Mouse (Mus musculus) neural tube, embryonic 10.5 days (tissue): ENCODE results near the gene Dip2b.
"Not testable (repeated sequence)": the region's sequence is repeated elsewhere in the genome, so short reads cannot be mapped to it uniquely, and the experiment has no call there.

Experiments
- DNase-seq: peaks from one replicate; pipeline ENCODE4 v3.0.0-alpha.2; 2017; ENCODE audit warnings: low spot score; ENCODE audit errors: extremely low spot score

Gene Dip2b

DNA sequence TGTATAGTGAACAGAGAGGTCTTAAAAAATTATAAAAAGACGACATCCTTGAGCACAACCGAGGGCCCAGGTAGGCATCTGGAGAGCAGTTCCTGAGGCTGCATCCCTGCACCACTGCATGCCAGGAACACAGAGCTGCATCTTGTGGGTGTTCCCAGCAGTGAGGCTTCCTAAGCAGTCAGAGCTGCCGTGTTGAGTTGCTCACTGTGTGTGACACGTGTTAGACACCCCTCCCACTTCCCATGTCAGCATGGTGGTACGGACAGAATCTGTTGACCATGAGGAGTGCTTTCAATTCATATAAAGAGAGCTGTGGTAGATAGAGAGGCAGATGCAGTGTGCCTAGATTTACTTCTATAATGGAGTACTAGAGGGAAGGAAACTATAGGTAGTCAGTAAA lies 218.8 kb downstream of the Dip2b start:
- no peak for DNase-seq

DNA sequence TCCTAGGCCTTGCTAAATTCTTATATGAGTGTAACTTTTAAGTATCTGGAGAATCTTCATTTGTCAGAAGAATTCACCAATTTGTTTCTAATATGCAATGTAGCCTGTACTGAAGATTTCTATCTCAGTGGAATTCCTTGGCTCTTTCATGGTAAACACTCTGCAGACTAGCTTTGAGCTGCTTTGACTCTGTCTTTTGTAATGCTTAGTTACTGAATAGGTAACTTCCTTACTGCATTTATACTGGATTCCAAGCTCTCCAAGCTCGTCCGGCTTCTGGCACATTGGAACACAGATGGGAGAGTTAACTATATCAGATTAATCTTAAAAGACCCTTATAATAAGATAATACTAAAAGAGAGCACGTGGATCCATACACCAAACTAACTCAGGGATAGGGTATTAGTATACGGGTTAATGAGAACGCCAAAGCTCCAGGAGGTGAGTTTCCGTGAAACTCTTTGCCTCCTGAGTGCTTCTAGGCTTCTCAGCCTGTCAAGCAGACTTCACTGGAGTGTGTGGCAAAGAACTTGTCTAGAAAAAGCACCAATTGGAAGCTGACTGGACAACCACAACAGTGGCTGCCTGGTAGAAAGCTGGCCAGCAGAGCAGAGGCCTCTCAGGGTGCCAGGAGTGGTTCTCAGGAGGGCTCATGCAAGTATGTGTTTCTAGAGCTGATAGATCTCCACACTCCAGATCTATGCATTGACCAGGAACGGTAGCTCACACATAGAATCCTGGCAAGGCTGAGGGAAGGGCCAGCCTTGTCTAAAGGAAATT lies 220.4 kb downstream of the Dip2b start:
- no peak for DNase-seq

DNA sequence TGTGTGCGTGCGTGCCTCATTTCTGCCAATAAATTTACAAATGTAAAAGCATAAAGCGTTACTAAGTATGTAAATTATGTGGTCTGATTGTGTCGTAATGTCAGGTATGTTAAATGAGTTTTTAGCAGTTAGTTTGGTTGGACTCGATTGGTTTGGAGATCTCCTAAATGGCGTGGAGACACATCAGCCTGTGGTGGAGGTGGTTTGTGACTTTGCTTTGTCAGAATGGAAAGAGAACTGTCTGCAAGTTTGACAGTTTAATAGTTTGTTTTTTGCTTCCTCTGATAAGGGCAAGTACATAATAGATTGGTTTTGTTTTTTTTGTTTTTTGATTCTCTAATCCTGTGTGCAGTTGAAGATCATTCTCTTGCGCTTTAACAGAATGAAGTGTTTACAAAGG lies 221.9 kb downstream of the Dip2b start:
- not testable (repeated sequence) for DNase-seq

DNA sequence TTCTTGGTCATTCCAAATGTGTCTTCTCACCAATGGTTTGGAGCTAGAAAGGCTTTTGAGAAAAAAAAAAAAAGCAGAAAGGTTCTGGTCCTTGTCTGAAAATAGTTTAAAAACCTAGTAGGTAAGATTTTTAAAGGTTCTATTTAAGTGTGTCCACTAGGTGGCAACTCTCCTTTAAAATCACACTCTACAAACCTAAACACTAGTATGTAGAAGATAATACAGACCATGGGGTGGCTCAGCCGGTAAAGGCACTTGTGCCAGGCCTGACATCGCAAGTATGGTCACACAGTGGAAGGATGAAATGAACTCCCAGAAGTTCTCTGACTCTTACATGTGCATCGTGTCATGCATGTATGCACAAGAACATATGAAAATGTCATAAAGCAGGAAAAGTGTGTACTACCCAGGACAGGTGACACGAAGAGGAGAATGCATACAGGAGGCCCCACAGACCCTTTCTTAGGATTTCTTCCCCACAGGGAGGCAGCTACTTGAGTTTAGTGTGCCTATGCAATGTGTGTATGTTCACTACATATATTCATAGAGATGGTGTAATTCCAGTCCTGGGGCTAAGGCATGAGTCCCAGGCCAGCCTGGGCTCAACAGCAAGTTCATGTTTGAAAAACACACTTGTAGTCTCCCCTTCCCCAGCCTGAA lies 224.9 kb downstream of the Dip2b start:
- no peak for DNase-seq

DNA sequence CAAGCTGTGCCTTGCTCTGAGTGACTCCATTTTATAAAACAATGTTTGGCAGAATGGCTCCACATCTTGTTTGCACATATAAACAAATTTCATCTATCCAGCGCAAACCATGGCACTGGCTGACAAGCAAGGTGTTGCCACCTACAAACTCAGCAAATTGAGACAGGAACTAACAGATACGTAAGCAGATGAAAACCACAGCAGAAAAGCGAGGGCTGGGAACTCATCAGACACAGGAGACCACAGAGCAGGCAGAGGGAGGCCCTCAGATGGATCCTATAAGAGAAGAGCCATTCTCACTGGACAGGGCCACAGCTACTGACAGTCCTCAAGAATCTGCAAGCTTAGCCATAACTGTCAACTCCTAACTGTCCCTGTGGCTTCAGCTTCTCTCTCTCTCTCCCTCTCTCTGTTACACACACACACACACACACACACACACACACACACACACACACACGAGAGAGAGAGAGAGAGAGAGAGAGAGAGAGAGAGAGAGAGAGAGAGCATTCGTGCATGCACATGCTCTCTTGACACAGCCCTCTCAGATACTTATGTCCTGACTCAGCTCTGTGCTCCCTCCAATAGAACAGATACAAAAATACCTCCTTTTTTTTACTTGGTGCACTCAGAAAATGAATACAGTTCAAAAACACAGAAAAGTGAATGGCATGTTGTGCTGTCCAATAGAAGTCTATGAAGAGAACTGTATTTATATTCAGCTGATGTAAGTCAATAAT lies 227.3 kb downstream of the Dip2b start:
- DNase-seq: no peak

DNA sequence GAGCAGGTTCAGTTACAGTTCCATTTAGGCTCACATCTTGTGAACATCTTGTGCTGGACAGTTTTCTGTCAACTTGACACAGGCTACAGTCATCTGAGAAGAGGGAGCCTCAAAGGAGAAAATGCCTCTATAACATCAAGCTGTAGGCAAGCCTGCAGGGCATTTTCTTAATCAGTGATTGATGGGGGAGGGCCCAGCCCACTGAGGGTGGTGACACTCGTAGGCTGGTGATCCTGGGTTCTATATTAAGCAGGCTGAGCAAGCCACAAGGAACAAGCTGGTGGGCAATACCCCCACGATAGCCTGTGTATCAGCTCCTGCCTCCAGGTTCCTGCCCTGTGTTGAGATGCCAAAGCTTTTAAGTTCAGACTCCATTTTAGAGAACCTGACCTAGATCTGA lies 230.5 kb downstream of the Dip2b start:
- no peak for DNase-seq
